Mouse (Mus musculus): Measurements from ENCODE around the gene Pitpnm3. TPM values are rescaled to one million over a fixed set of nuclear protein-coding genes. Genes with fewer than 3 reads are reported as not detected.
A peak's percentile ranks its signal among the peaks of the same experiment; 100 is the strongest.

Pitpnm3 gene
- polyA plus RNA-seq, 1 experiment from 2014 or later: 0.56 TPM

DNA sequence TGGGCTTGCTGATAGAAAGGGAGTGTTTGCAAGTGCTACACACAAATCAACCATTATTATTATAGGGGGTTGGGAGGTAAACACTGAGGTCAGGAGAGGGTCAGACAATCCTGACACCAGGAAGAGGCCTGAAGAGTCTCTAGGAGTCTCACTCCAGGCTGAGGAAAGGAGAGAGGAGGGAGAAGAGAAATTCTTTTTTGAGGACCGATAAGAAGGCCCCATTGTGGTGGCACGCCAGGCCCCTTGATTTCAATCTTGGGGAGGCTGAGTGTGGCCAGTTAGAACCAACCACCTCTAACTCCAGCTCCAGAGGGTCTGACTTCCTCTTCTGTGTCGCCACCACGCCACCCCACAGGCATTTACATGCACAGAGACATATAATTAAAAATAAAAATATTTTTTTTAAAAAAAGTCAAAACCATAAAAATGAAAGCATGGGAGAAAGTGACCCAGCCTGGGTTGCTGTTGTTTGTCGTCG, 94.2 kb downstream of the Pitpnm3 start:
- ATAC-seq (ENCODE audit: low FRiP score): no peak
- H3K4me3 ChIP-seq (ENCODE audit: low read depth, low read length): peak overlapping the region; percentile 66
- 13% methylated on average over 6 of the region's 6 CpGs for WGBS
- peaks cover 11% of the 10 kb centered on the region; the same call in 1 of the 2 replicates for H3K36me3 ChIP-seq (ENCODE audit: control insufficient read depth, insufficient read depth, low read length)
- H3K27ac ChIP-seq (ENCODE audit: low read depth, low read length): peak overlapping the region; percentile 65; the same call in 1 of the 2 replicates
- H3K4me2 ChIP-seq: peak overlapping the region; percentile 87
- DNase-seq (ENCODE audit: low spot score, missing footprints): no peak
- peaks cover 43% of the 10 kb centered on the region for H3K4me1 ChIP-seq (ENCODE audit: control insufficient read depth, insufficient read depth, low read length)
- peaks cover 3% of the 10 kb centered on the region; the same call in 1 of the 2 replicates for H3K27me3 ChIP-seq (ENCODE audit: control insufficient read depth, insufficient read depth, low read length)
- peak overlapping the region; percentile 76 for H3K9ac ChIP-seq (ENCODE audit: low read length)
- no peaks in the 10 kb centered on the region for H3K9me3 ChIP-seq (ENCODE audit: control insufficient read depth, low read length)

DNA sequence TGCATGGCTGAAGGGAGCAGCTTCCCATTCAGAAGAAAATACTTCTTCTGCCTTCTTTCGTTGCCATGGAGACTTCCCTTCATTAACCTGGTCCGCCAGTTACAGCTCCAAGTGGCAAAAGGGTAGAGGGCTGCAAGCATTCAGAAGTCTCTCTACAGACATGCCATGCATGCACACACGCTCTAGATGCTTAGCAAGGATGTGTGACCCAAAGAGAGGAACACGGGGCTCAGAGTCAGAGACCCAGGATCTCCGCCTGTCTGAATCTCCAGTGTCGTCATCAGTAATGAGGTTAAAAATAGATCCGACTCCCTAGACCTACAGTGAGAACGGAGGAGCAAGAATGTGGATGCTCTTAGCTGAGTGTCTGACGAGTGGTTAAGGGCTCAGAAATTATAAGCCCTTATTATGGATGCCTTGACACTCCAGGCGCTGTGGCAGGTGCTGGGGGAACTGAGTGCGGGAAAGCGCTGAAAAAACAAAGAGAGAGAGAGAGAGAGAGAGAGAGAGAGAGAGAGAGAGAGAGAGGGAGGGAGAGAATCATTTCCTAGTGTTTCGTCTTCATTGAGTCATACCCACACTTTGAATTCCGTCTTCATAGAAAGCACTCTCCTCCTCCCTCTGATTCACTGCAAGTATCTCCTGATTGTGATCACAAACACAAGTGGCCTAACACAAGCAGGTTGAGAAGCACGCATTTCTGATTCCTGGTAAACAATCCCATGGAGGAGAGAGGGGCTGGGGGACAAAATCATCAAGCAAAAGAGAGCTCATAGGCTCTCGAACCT, 95.8 kb downstream of the Pitpnm3 start:
- peaks cover 3% of the 10 kb centered on the region; the same call in 1 of the 2 replicates for H3K27me3 ChIP-seq (ENCODE audit: control insufficient read depth, insufficient read depth, low read length)
- ATAC-seq (ENCODE audit: low FRiP score): no peak
- H3K36me3 ChIP-seq (ENCODE audit: control insufficient read depth, insufficient read depth, low read length): no peaks in the 10 kb centered on the region; the same call in 1 of the 2 replicates
- WGBS: 26% methylated on average over 16 of the region's 16 CpGs
- DNase-seq (ENCODE audit: low spot score, missing footprints): no peak
- no peak overlapping the region; the same call in 1 of the 2 replicates for H3K4me2 ChIP-seq
- peak overlapping the region; percentile 38 for H3K9ac ChIP-seq (ENCODE audit: low read length)
- H3K4me3 ChIP-seq (ENCODE audit: low read depth, low read length): no peak overlapping the region
- no peaks in the 10 kb centered on the region for H3K9me3 ChIP-seq (ENCODE audit: control insufficient read depth, low read length)
- H3K4me1 ChIP-seq (ENCODE audit: control insufficient read depth, insufficient read depth, low read length): peaks cover 43% of the 10 kb centered on the region
- H3K27ac ChIP-seq (ENCODE audit: low read depth, low read length): no peak overlapping the region

DNA sequence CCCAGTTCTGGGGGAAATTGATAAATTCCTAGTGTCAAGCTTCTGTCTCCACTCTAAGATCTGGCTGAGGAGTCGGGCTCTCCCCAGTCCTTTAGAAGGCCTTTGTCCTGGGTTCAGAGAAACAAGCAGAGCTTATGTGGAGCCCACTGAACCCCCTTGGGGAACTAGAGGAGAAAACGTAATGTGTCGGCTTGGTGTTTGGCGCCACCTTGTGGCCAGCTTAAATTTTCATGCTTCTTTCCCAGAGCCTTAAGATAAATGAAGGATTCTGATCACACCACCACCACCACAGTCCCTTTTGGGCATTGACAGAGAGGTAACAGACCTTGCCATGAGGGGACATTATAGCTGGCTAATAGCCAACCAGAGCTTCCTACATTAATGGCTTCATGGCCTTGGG, 97.6 kb downstream of the Pitpnm3 start:
- under 1% methylated on average over 4 of the region's 4 CpGs for WGBS
- H3K27ac ChIP-seq (ENCODE audit: low read depth, low read length): no peak overlapping the region

DNA sequence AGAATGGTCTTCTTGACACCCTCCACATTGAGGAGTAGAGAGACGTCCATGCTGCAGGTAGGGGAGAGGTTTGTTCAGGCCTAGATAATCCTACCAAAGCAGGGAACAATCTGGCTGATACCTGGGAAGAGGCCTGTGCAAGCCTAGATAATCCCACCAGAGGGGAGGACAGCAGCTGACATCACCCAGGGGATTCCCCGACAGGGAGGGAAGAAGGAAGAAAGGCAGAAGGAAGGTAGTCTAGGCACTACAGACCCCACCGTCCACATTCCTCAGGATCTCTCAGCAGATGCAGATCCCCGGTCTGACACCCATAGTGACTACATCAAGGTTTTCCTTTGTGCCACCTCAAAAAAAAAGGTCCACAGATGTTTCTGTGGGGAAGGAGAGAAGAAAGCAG, 98.2 kb downstream of the Pitpnm3 start, which contains the start of gene Aipl1:
Aipl1 (minus strand) TSS at position 101 of the 400 bp plus-strand sequence.
- Histone ChIP-seq H3K4me2 (no peak within 1 kb of the TSS), H3K4me1 (ENCODE audit: control insufficient read depth, insufficient read depth, low read length) (peaks cover 23% of the 10 kb centered on the region), H3K9me3 (ENCODE audit: control insufficient read depth, low read length) (no peaks in the 10 kb centered on the region), H3K4me3 (ENCODE audit: low read depth, low read length) (no peak within 1 kb of the TSS), H3K36me3 (ENCODE audit: control insufficient read depth, insufficient read depth, low read length) (no peaks in the 10 kb centered on the region), H3K9ac (ENCODE audit: low read length) (no peak within 1 kb of the TSS), H3K27me3 (ENCODE audit: control insufficient read depth, insufficient read depth, low read length) (peaks cover 3% of the 10 kb centered on the region; the same call in 1 of the 2 replicates), H3K27ac (ENCODE audit: low read depth, low read length) (no peak within 1 kb of the TSS)
- DNase-seq (ENCODE audit: low spot score, missing footprints) (no peak), ATAC-seq (ENCODE audit: low FRiP score) (no peak)
- WGBS: 58% methylated on average over 4 of the region's 4 CpGs

More for the DNA sequence above, 97.6 kb downstream of the Pitpnm3 start:
- no peaks in the 10 kb centered on the region for H3K36me3 ChIP-seq (ENCODE audit: control insufficient read depth, insufficient read depth, low read length)
- H3K9ac ChIP-seq (ENCODE audit: low read length): no peak overlapping the region
- no peaks in the 10 kb centered on the region for H3K9me3 ChIP-seq (ENCODE audit: control insufficient read depth, low read length)
- peak; percentile 100 for DNase-seq (ENCODE audit: low spot score, missing footprints)
- H3K4me2 ChIP-seq: no peak overlapping the region
- H3K27me3 ChIP-seq (ENCODE audit: control insufficient read depth, insufficient read depth, low read length): peaks cover 3% of the 10 kb centered on the region; the same call in 1 of the 2 replicates
- H3K4me3 ChIP-seq (ENCODE audit: low read depth, low read length): no peak overlapping the region
- ATAC-seq (ENCODE audit: low FRiP score): no peak
- peaks cover 27% of the 10 kb centered on the region for H3K4me1 ChIP-seq (ENCODE audit: control insufficient read depth, insufficient read depth, low read length)

DNA sequence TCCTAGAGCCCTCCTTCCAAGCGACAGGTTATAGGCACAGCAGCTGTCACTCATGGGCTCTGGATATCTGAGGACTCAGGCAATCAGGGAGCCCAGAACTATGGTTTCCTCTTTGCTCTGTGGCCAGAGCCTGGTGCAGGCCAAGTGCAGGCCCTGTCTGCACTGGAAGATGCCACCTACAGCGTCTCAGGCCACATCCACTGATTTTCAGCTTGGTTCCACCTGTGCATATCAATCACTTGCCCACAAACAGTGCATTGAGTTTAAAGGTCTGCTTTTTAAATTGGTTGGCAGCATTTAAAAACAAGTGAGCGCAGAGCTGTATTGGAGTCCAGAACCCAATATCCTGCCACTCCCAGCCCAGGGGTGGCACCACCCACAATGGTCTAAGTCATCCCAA, 103.0 kb downstream of the Pitpnm3 start:
- Histone ChIP-seq H3K4me1 (ENCODE audit: control insufficient read depth, insufficient read depth, low read length) (no peaks in the 10 kb centered on the region), H3K4me2 (no peak overlapping the region), H3K27ac (ENCODE audit: low read depth, low read length) (no peak overlapping the region), H3K36me3 (ENCODE audit: control insufficient read depth, insufficient read depth, low read length) (no peaks in the 10 kb centered on the region), H3K27me3 (ENCODE audit: control insufficient read depth, insufficient read depth, low read length) (peaks cover 4% of the 10 kb centered on the region; the same call in 1 of the 2 replicates), H3K9me3 (ENCODE audit: control insufficient read depth, low read length) (no peaks in the 10 kb centered on the region), H3K4me3 (ENCODE audit: low read depth, low read length) (no peak overlapping the region), H3K9ac (ENCODE audit: low read length) (no peak overlapping the region)
- ATAC-seq (ENCODE audit: low FRiP score) (no peak), DNase-seq (ENCODE audit: low spot score, missing footprints) (no peak)
- 93% methylated on average over 3 of the region's 3 CpGs for WGBS

DNA sequence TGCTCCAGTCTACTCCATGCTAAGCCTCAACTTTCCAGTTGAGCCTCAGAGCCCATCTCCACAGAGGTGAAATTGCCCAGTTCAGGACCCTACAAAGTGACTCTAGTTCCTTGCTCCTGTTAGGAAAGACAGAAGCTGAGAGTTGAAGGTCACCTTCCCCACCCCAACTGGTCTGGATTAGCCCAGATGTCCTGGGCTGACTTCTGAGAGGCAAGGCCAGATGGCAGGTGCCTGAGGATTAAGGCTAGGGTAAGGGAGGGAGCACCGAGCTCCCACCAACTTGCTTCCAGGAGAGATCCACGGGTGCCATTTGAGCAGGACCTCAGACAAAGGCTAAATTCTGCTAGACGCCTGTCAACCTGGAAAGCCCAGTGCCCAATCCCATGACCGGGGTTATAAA, 103.5 kb downstream of the Pitpnm3 start:
- DNase-seq (ENCODE audit: low spot score, missing footprints) (no peak), ATAC-seq (ENCODE audit: low FRiP score) (no peak)
- H3K27ac ChIP-seq (ENCODE audit: low read depth, low read length): no peak overlapping the region
- H3K27me3 ChIP-seq (ENCODE audit: control insufficient read depth, insufficient read depth, low read length): peaks cover 2% of the 10 kb centered on the region; the same call in 1 of the 2 replicates
- no peaks in the 10 kb centered on the region for H3K9me3 ChIP-seq (ENCODE audit: control insufficient read depth, low read length)
- H3K4me2 ChIP-seq: no peak overlapping the region
- H3K9ac ChIP-seq (ENCODE audit: low read length): no peak overlapping the region
- H3K4me1 ChIP-seq (ENCODE audit: control insufficient read depth, insufficient read depth, low read length): no peaks in the 10 kb centered on the region
- 61% methylated on average over 4 of the region's 4 CpGs for WGBS
- H3K4me3 ChIP-seq (ENCODE audit: low read depth, low read length): no peak overlapping the region
- no peaks in the 10 kb centered on the region for H3K36me3 ChIP-seq (ENCODE audit: control insufficient read depth, insufficient read depth, low read length)

DNA sequence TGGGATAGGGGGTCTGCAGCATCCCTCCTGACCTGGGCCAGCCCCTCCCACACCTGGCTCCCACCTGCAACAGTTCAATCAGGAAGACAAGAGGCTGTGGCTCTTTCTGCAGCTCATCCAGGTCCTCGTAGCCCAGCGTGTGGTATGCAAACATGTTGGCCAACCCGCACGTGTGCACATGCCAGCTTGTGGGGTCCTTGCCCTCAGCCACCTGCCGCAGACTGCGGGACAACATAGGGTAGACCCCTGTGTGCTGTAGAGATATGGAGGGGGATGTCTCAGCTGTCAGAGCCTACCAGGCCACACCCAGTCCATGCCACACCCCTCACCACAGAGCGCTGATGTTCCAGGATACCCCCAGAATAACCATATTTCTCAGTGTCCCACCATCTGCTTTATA, 104.2 kb downstream of the Pitpnm3 start:
- no peak for DNase-seq (ENCODE audit: low spot score, missing footprints)
- no peaks in the 10 kb centered on the region for H3K9me3 ChIP-seq (ENCODE audit: control insufficient read depth, low read length)
- H3K9ac ChIP-seq (ENCODE audit: low read length): no peak overlapping the region
- no peak overlapping the region for H3K4me2 ChIP-seq
- 89% methylated on average over 7 of the region's 7 CpGs for WGBS
- H3K27me3 ChIP-seq (ENCODE audit: control insufficient read depth, insufficient read depth, low read length): peaks cover 2% of the 10 kb centered on the region; the same call in 1 of the 2 replicates
- no peak overlapping the region for H3K27ac ChIP-seq (ENCODE audit: low read depth, low read length)
- H3K36me3 ChIP-seq (ENCODE audit: control insufficient read depth, insufficient read depth, low read length): no peaks in the 10 kb centered on the region
- H3K4me1 ChIP-seq (ENCODE audit: control insufficient read depth, insufficient read depth, low read length): no peaks in the 10 kb centered on the region
- no peak for ATAC-seq (ENCODE audit: low FRiP score)
- no peak overlapping the region for H3K4me3 ChIP-seq (ENCODE audit: low read depth, low read length)

DNA sequence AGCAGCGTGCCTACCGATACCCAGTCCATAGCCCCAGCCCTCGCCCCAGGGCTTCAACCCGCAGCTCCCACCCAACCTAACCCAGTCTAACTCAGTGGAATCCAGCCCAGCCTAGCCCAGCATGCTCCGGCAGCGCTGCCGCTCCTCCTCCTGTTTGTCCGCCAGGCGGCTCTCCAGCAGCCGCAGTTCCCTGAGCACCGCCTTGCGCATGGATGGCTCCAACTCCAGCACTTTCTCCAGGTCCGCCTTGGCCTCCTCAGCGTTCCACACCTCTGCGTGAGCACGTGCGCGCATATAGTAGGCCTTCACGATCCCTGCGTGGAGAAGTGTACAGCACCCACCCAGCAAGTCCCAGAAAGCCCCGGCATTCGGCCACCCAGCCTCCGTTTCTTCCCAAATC, 106.4 kb downstream of the Pitpnm3 start:
- H3K4me3 ChIP-seq (ENCODE audit: low read depth, low read length): no peak overlapping the region
- H3K4me2 ChIP-seq: no peak overlapping the region
- H3K36me3 ChIP-seq (ENCODE audit: control insufficient read depth, insufficient read depth, low read length): no peaks in the 10 kb centered on the region
- no peak overlapping the region for H3K9ac ChIP-seq (ENCODE audit: low read length)
- DNase-seq (ENCODE audit: low spot score, missing footprints) (peak; percentile 91), ATAC-seq (ENCODE audit: low FRiP score) (peak; percentile 47; the same call in 1 of the 2 replicates)
- no peaks in the 10 kb centered on the region for H3K4me1 ChIP-seq (ENCODE audit: control insufficient read depth, insufficient read depth, low read length)
- 22% methylated on average over 23 of the region's 23 CpGs for WGBS
- H3K9me3 ChIP-seq (ENCODE audit: control insufficient read depth, low read length): no peaks in the 10 kb centered on the region
- no peak overlapping the region for H3K27ac ChIP-seq (ENCODE audit: low read depth, low read length)
- H3K27me3 ChIP-seq (ENCODE audit: control insufficient read depth, insufficient read depth, low read length): peaks cover 2% of the 10 kb centered on the region; the same call in 1 of the 2 replicates

DNA sequence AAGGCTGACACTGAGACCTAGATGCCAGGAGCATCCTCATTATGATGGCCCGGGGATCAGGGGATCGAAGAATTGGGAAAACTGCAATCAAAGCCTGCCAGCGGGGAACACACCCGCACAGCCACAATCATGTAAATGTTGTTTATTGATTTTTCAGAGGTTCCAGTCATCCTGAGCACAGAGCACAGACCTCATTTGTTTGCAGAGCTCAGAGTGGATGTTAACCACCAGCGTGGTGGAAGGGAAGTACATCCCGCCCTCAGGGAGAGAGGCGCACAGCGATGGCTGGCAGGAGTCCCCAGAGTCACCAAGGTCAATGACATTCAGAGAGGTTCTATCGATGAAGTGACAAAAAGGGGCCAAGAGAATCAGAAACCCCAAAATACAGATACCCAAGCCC, 107.7 kb downstream of the Pitpnm3 start:
- ATAC-seq (ENCODE audit: low FRiP score): no peak
- no peaks in the 10 kb centered on the region for H3K4me1 ChIP-seq (ENCODE audit: control insufficient read depth, insufficient read depth, low read length)
- WGBS: 78% methylated on average over 9 of the region's 9 CpGs

More for the DNA sequence above, 107.7 kb downstream of the Pitpnm3 start:
- H3K9me3 ChIP-seq (ENCODE audit: control insufficient read depth, low read length): no peaks in the 10 kb centered on the region
- no peak overlapping the region for H3K27ac ChIP-seq (ENCODE audit: low read depth, low read length)
- H3K9ac ChIP-seq (ENCODE audit: low read length): no peak overlapping the region
- no peaks in the 10 kb centered on the region for H3K36me3 ChIP-seq (ENCODE audit: control insufficient read depth, insufficient read depth, low read length)
- no peak for DNase-seq (ENCODE audit: low spot score, missing footprints)
- peaks cover 2% of the 10 kb centered on the region; the same call in 1 of the 2 replicates for H3K27me3 ChIP-seq (ENCODE audit: control insufficient read depth, insufficient read depth, low read length)
- no peak overlapping the region for H3K4me2 ChIP-seq
- no peak overlapping the region for H3K4me3 ChIP-seq (ENCODE audit: low read depth, low read length)

Data from midbrain, embryonic 11.5 days (tissue).